Mouse (Mus musculus): ENCODE data around the gene Glis2. TPM values are rescaled to one million over a fixed set of nuclear protein-coding genes. Genes with fewer than 3 reads are reported as not detected.
A peak's percentile ranks its signal among the peaks of the same experiment; 100 is the strongest.
"Not testable (repeated sequence)": the region's sequence is repeated elsewhere in the genome, so short reads cannot be mapped to it uniquely, and the experiment has no call there.

Gene Glis2
- total RNA-seq, 2 experiments from 2014 or later, result 15.4 to 16.2 TPM

GRCm38 (mm10) chr16:4578630-4579029, 15.9 kb upstream of the Glis2 start:
- DNase-seq (ENCODE audit: extremely low spot score in 1 of 2, low spot score in 1 of 2), result no peak

- DNase-seq (ENCODE audit: extremely low spot score in 1 of 2, low spot score in 1 of 2), result not testable (repeated sequence)
Measured at GRCm38 (mm10) chr16:4581179-4581578, 13.3 kb upstream of the Glis2 start.

- DNase-seq (ENCODE audit: extremely low spot score in 1 of 2, low spot score in 1 of 2), result no peak
Measured at GRCm38 (mm10) chr16:4583807-4584206, 10.7 kb upstream of the Glis2 start.

- DNase-seq (ENCODE audit: extremely low spot score in 1 of 2, low spot score in 1 of 2), result no peak
Measured at GRCm38 (mm10) chr16:4584438-4584837, 10.1 kb upstream of the Glis2 start.

- no peak for DNase-seq (ENCODE audit: extremely low spot score in 1 of 2, low spot score in 1 of 2)
Measured at GRCm38 (mm10) chr16:4585642-4586530, 8.6 kb upstream of the Glis2 start.

- DNase-seq (ENCODE audit: extremely low spot score in 1 of 2, low spot score in 1 of 2), result peak; percentile 68 to 73
Measured at GRCm38 (mm10) chr16:4586531-4587123, 7.9 kb upstream of the Glis2 start.

- no peak for DNase-seq (ENCODE audit: extremely low spot score in 1 of 2, low spot score in 1 of 2)
Measured at GRCm38 (mm10) chr16:4587516-4588210, 6.8 kb upstream of the Glis2 start.

GRCm38 (mm10) chr16:4590236-4590635, 4.3 kb upstream of the Glis2 start:
- no peak for DNase-seq (ENCODE audit: extremely low spot score in 1 of 2, low spot score in 1 of 2)

- DNase-seq (ENCODE audit: extremely low spot score in 1 of 2, low spot score in 1 of 2), result peak in 1 of 2 experiments; percentile 56
Measured at GRCm38 (mm10) chr16:4592909-4593875, 1.3 kb upstream of the Glis2 start.

- no peak for DNase-seq (ENCODE audit: extremely low spot score in 1 of 2, low spot score in 1 of 2)
Measured at GRCm38 (mm10) chr16:4594814-4595526, 457 bp downstream of the Glis2 start.

GRCm38 (mm10) chr16:4595527-4595963, 1.0 kb downstream of the Glis2 start:
- DNase-seq (ENCODE audit: extremely low spot score in 1 of 2, low spot score in 1 of 2), result no peak

GRCm38 (mm10) chr16:4596141-4596728, 1.7 kb downstream of the Glis2 start:
- no peak for DNase-seq (ENCODE audit: extremely low spot score in 1 of 2, low spot score in 1 of 2)

GRCm38 (mm10) chr16:4596836-4597235, 2.3 kb downstream of the Glis2 start:
- DNase-seq (ENCODE audit: extremely low spot score in 1 of 2, low spot score in 1 of 2), result no peak

GRCm38 (mm10) chr16:4597296-4597695, 2.8 kb downstream of the Glis2 start:
- no peak for DNase-seq (ENCODE audit: extremely low spot score in 1 of 2, low spot score in 1 of 2)

GRCm38 (mm10) chr16:4598041-4598440, 3.5 kb downstream of the Glis2 start:
- no peak for DNase-seq (ENCODE audit: extremely low spot score in 1 of 2, low spot score in 1 of 2)

GRCm38 (mm10) chr16:4598891-4599543, 4.5 kb downstream of the Glis2 start:
- DNase-seq (ENCODE audit: extremely low spot score in 1 of 2, low spot score in 1 of 2), result no peak

- DNase-seq (ENCODE audit: extremely low spot score in 1 of 2, low spot score in 1 of 2), result no peak
Measured at GRCm38 (mm10) chr16:4599616-4600015, 5.1 kb downstream of the Glis2 start.

GRCm38 (mm10) chr16:4600701-4601310, 6.3 kb downstream of the Glis2 start:
- DNase-seq (ENCODE audit: extremely low spot score in 1 of 2, low spot score in 1 of 2), result no peak
